Mouse (Mus musculus) 3134 (cell line): Measurements from ENCODE around the gene Cgnl1.

Experiments used
- DNase-seq: peaks from one replicate; pipeline ENCODE4 v3.0.0-alpha.2; 2011; ENCODE audit warnings: low spot score; ENCODE audit not compliant: insufficient read length; ENCODE audit errors: extremely low read depth

The Cgnl1 gene

GRCm38 (mm10) chr9:71592577-71593285, 178.7 kb downstream of the Cgnl1 start:
- DNase-seq: no peak

- peak; percentile 78 for DNase-seq
These were observed 179.4 kb downstream of the Cgnl1 start, which contains the start of gene Myzap for GRCm38 (mm10) chr9:71591938-71592548. Myzap (minus strand) TSS chr9:71592360.

DNA sequence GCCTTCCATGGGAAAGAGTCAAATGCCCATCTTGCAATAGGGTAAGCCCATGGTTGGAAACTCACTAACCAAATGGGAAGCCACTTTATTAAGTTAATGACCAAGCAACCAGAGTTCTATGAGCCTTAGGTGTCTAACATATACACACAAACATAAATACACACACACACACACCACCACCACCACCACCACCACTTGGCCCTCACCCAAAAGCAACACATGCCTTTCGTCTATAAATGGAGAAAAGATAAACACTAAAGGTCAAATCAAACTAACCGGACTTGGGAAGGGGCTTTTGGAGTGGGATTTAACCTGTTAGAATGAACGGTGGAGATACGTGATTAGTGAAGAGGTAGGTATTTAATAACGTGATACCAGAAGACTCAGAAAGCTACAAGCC, 180.3 kb downstream of the Cgnl1 start:
- no peak for DNase-seq

DNA sequence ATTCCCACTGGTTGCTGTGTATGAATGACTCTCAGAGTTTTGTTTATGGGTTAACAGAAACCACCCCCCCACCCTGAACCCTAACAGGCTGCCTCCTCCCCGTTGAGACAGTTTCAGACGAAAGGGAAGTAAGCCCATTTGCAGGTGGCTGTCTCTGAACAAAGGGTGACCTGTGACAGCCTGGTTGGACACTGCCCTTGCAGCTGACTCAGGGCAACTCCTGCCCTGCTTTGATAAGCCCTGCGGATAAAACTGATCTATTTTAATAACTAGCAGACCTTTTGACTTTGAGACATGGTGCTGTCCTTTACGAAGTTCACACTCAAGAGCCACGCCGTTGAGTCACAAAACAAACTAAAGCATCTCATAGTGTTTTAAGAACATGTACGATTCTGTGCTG, 181.6 kb downstream of the Cgnl1 start:
- DNase-seq: no peak

DNA sequence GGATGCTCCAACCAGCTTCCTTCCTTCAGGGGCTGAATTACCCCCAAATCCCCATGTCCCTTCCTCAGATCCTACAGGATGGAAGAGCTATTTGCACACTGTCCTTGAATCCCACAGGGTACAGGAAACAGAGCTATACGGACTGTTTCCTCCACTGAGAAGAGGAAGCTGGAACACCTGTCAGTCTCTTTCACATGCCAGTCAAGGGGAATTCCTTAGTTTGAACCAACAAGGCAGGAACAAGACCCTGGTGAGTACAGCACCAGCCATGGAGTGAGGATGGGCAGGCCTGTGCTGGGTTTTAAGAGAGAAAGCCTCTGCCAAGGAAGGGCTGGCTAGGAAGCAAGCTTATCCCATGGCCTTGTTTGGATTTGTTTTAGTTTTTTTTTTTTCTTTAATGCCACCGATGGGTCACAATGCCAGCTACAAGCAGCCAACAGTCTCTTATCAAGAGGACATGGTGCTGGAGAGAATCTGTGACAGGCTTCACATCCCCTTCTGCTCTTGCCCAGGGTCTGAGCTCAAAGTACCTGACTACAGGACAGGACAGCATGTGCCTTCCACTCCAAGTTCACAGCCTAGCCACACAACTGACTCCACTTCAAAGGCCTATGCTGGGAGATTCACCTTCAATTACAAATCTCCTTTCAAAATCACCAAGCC, 182.3 kb downstream of the Cgnl1 start:
- no peak for DNase-seq

DNA sequence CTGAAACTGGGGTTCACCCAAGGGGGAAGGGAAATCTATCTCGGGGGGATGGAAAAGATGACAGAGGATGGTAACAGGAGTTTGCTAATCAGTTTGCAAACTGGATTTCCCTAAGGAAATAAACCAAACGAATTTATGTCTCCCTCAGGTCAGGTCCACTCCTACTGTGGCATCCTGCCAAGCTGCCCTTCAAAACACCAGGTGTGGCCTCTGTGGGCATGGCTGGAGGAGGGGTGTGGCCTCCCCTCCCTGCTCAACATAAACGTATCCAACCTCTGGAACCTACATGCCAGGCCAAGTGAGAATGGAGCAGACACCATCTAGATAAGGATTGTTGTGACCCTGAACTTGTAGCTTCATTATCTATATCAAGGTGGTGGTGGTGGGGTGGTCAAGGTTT, 185.0 kb downstream of the Cgnl1 start:
- no peak for DNase-seq

GRCm38 (mm10) chr9:71582771-71583170, 188.6 kb downstream of the Cgnl1 start:
- no peak for DNase-seq

DNA sequence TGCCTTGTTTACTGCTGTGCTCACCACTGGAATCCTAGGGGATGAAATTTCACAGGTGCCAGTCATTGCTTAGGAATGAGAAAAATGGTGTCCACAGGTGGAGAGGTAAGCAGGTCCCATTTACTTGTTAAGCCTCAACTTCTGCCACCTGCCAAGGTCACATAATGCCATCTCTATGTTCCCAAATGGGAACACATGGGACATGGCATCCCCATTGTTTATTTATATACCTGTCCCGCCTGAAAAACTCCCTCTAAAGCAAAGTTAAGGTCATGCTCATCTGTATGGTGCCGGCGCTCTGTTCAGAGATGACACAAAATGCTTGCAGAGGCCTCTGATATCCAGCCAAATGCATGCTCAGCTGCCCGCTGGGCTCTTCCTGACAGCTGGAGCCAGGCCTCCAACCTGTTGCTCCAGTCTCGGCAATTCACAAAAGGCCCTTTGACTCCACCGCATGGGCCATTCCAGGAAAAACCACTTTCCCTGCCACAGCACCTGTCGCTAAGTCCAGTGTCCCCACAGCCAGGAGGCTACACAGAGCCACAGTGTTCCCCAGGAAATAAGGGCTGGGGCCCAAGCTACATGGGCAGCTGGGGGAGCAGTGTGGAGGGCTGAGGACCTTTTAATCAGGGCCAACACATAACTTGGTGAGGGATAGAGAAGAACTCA, 192.4 kb downstream of the Cgnl1 start:
- DNase-seq: no peak
